Mouse (Mus musculus) hindbrain, embryonic 16.5 days (tissue): ENCODE data around the gene Ankrd55. TPM values are rescaled to one million over a fixed set of nuclear protein-coding genes. Genes with fewer than 3 reads are reported as not detected.

Experiments
- ATAC-seq: fragments of 200-750 bp; cut with Nextera tagmentation; 2 replicates; pipeline ENCODE4 v1.8.0; 2017; ENCODE audit warnings: moderate TSS enrichment, moderate library complexity
- H3K27ac ChIP-seq: fragments of 300-500 bp; sonication (generic); 2 replicates; pipeline ENCODE4 v1.5.1; 2014; ENCODE audit warnings: low read depth, mild to moderate bottlenecking, control low read depth, low read length, moderate library complexity
- H3K27me3 ChIP-seq: fragments of 300-500 bp; sonication (generic); replicated peaks from 2 replicates; pipeline ENCODE4 v1.6.1; 2014; ENCODE audit warnings: low read length; ENCODE audit not compliant: control insufficient read depth, insufficient read depth
- H3K36me3 ChIP-seq: fragments of 300-500 bp; sonication (generic); 2 replicates; pipeline ENCODE4 v1.6.1; 2014; ENCODE audit warnings: mild to moderate bottlenecking, low read length, moderate library complexity, mixed read lengths; ENCODE audit not compliant: control insufficient read depth, insufficient read depth
- H3K4me1 ChIP-seq: fragments of 300-500 bp; sonication (generic); 2 replicates; pipeline ENCODE4 v1.6.1; 2014; ENCODE audit warnings: low read depth, low read length; ENCODE audit not compliant: control insufficient read depth, insufficient read depth
- H3K4me2 ChIP-seq: fragments of 300-500 bp; sonication (generic); 2 replicates; pipeline ENCODE4 v1.6.1; 2014; ENCODE audit warnings: mild to moderate bottlenecking, low read length, control low read depth, moderate library complexity
- H3K4me3 ChIP-seq: fragments of 300-500 bp; sonication (generic); 2 replicates; pipeline ENCODE4 v1.5.1; 2014; ENCODE audit warnings: mild to moderate bottlenecking, low read length, control low read depth, moderate library complexity
- H3K9ac ChIP-seq: fragments of 300-500 bp; sonication (generic); 2 replicates; pipeline ENCODE4 v1.6.1; 2014; ENCODE audit warnings: low read depth, mild to moderate bottlenecking, control low read depth, low read length, moderate library complexity
- H3K9me3 ChIP-seq: fragments of 300-500 bp; sonication (generic); 2 replicates; pipeline ENCODE4 v1.6.1; 2014; ENCODE audit warnings: mild to moderate bottlenecking, low read length, moderate library complexity; ENCODE audit not compliant: control insufficient read depth
- WGBS: fragments of 180-500 bp; shearing (Covaris S2); extraction: QIAGEN DNeasy Blood & Tissue Kit; methylation state at CpG from one replicate; pipeline ENCODE4 v1.1.7; 2014; 5-methylcytosine and 5-hydroxymethylcytosine counted together
- polyA plus RNA-seq: library from polyadenylated mRNA; unstranded; fragments of >200 nt; fragmentation: Nextera tagmentation; extraction: Ambion mirVana; gene quantifications from 2 replicates; pipeline ENCODE4 v1.2.1, GENCODE M21; 2015

Ankrd55 gene
- polyA plus RNA-seq, 1 experiment from 2014 or later: 12.6 TPM

- no peak overlapping the region for H3K4me3 ChIP-seq
- H3K4me1 ChIP-seq: no peaks in the 10 kb centered on the region
- no peaks in the 10 kb centered on the region for H3K9me3 ChIP-seq
- no peak overlapping the region for H3K9ac ChIP-seq
- no peaks in the 10 kb centered on the region for H3K36me3 ChIP-seq
- 82% methylated on average over 8 of the region's 8 CpGs for WGBS
- H3K4me2 ChIP-seq: no peak overlapping the region
- no peaks in the 10 kb centered on the region for H3K27me3 ChIP-seq
- H3K27ac ChIP-seq: no peak overlapping the region
- no peak for ATAC-seq
These were observed 125.4 kb downstream of the Ankrd55 start for GRCm38 (mm10) chr13:112413611-112414010.

- Histone ChIP-seq H3K4me2 (no peak overlapping the region), H3K4me3 (no peak overlapping the region), H3K27ac (no peak overlapping the region), H3K36me3 (no peaks in the 10 kb centered on the region), H3K4me1 (no peaks in the 10 kb centered on the region), H3K27me3 (no peaks in the 10 kb centered on the region), H3K9me3 (no peaks in the 10 kb centered on the region), H3K9ac (no peak overlapping the region)
- WGBS: 81% methylated on average over 6 of the region's 6 CpGs
- ATAC-seq: no peak
These were observed 127.6 kb downstream of the Ankrd55 start for GRCm38 (mm10) chr13:112415896-112416295.

- WGBS: 19% methylated on average over 8 of the region's 8 CpGs
- Histone ChIP-seq H3K27me3 (no peaks in the 10 kb centered on the region), H3K36me3 (no peaks in the 10 kb centered on the region), H3K9ac (no peak overlapping the region), H3K4me2 (no peak overlapping the region), H3K4me3 (no peak overlapping the region), H3K27ac (no peak overlapping the region), H3K9me3 (no peaks in the 10 kb centered on the region), H3K4me1 (no peaks in the 10 kb centered on the region)
- no peak for ATAC-seq
These were observed 128.3 kb downstream of the Ankrd55 start for GRCm38 (mm10) chr13:112416410-112417162.

- Histone ChIP-seq H3K36me3 (no peaks in the 10 kb centered on the region), H3K27me3 (no peaks in the 10 kb centered on the region), H3K27ac (no peak overlapping the region), H3K4me1 (no peaks in the 10 kb centered on the region), H3K4me2 (no peak overlapping the region), H3K9ac (no peak overlapping the region), H3K4me3 (no peak overlapping the region), H3K9me3 (no peaks in the 10 kb centered on the region)
- ATAC-seq: no peak
- WGBS: 40% methylated on average over 4 of the region's 4 CpGs
These were observed 128.9 kb downstream of the Ankrd55 start for GRCm38 (mm10) chr13:112417163-112417523.

GRCm38 (mm10) chr13:112417861-112418423 lies 129.7 kb downstream of the Ankrd55 start:
- no peaks in the 10 kb centered on the region for H3K4me1 ChIP-seq
- H3K4me2 ChIP-seq: no peak overlapping the region
- H3K36me3 ChIP-seq: no peaks in the 10 kb centered on the region
- no peaks in the 10 kb centered on the region for H3K9me3 ChIP-seq
- WGBS: 91% methylated on average over 2 of the region's 2 CpGs
- H3K27me3 ChIP-seq: no peaks in the 10 kb centered on the region
- no peak overlapping the region for H3K4me3 ChIP-seq
- no peak for ATAC-seq
- H3K9ac ChIP-seq: no peak overlapping the region
- no peak overlapping the region for H3K27ac ChIP-seq

- Histone ChIP-seq H3K4me2 (no peak overlapping the region), H3K9me3 (no peaks in the 10 kb centered on the region), H3K4me3 (no peak overlapping the region), H3K36me3 (no peaks in the 10 kb centered on the region), H3K27me3 (no peaks in the 10 kb centered on the region), H3K4me1 (no peaks in the 10 kb centered on the region), H3K27ac (no peak overlapping the region), H3K9ac (no peak overlapping the region)
- ATAC-seq: no peak
- 91% methylated on average over 4 of the region's 4 CpGs for WGBS
These were observed 130.3 kb downstream of the Ankrd55 start for GRCm38 (mm10) chr13:112418595-112418994.

- Histone ChIP-seq H3K36me3 (no peaks in the 10 kb centered on the region), H3K9ac (no peak overlapping the region), H3K27ac (no peak overlapping the region), H3K4me1 (no peaks in the 10 kb centered on the region), H3K4me2 (no peak overlapping the region), H3K9me3 (no peaks in the 10 kb centered on the region), H3K27me3 (no peaks in the 10 kb centered on the region), H3K4me3 (no peak overlapping the region)
- no peak for ATAC-seq
- WGBS: 87% methylated on average over 2 of the region's 2 CpGs
These were observed 136.0 kb downstream of the Ankrd55 start for GRCm38 (mm10) chr13:112424212-112424611.

- WGBS: 92% methylated on average over 7 of the region's 7 CpGs
- no peak for ATAC-seq
- no peak overlapping the region for H3K9ac ChIP-seq
- H3K36me3 ChIP-seq: no peaks in the 10 kb centered on the region
- no peak overlapping the region for H3K4me3 ChIP-seq
- H3K4me2 ChIP-seq: no peak overlapping the region
- no peaks in the 10 kb centered on the region for H3K9me3 ChIP-seq
- no peaks in the 10 kb centered on the region for H3K27me3 ChIP-seq
- H3K4me1 ChIP-seq: no peaks in the 10 kb centered on the region
- H3K27ac ChIP-seq: no peak overlapping the region
These were observed 136.4 kb downstream of the Ankrd55 start for GRCm38 (mm10) chr13:112424635-112425034.

GRCm38 (mm10) chr13:112425181-112425654 lies 137.0 kb downstream of the Ankrd55 start:
- Histone ChIP-seq H3K27ac (no peak overlapping the region), H3K4me1 (no peaks in the 10 kb centered on the region), H3K4me2 (no peak overlapping the region), H3K9ac (no peak overlapping the region), H3K4me3 (no peak overlapping the region), H3K9me3 (no peaks in the 10 kb centered on the region), H3K36me3 (no peaks in the 10 kb centered on the region), H3K27me3 (no peaks in the 10 kb centered on the region)
- no peak for ATAC-seq
- WGBS: 76% methylated on average over 8 of the region's 8 CpGs
